Mouse (Mus musculus) testis, postnatal 10 days (tissue): ENCODE measurements around the gene Astn1.

Source experiments
- DNase-seq: peaks from one replicate; pipeline ENCODE4 v3.0.0; 2021; ENCODE audit warnings: low spot score

Astn1 gene

GRCm38 (mm10) chr1:158421451-158421850 lies 59.4 kb downstream of the Astn1 start:
- no peak for DNase-seq

GRCm38 (mm10) chr1:158422739-158423138 lies 60.7 kb downstream of the Astn1 start:
- DNase-seq, result no peak

GRCm38 (mm10) chr1:158446071-158446470 lies 84.0 kb downstream of the Astn1 start:
- DNase-seq, result no peak

- no peak for DNase-seq
These were observed 85.9 kb downstream of the Astn1 start for GRCm38 (mm10) chr1:158447956-158448355.

- no peak for DNase-seq
These were observed 90.6 kb downstream of the Astn1 start for GRCm38 (mm10) chr1:158452675-158453074.

- no peak for DNase-seq
These were observed 91.5 kb downstream of the Astn1 start for GRCm38 (mm10) chr1:158453587-158453986.

GRCm38 (mm10) chr1:158463975-158464374 lies 101.9 kb downstream of the Astn1 start:
- no peak for DNase-seq

- DNase-seq, result no peak
These were observed 103.2 kb downstream of the Astn1 start for GRCm38 (mm10) chr1:158465286-158465685.

GRCm38 (mm10) chr1:158477841-158478240 lies 115.8 kb downstream of the Astn1 start:
- no peak for DNase-seq

- no peak for DNase-seq
These were observed 118.2 kb downstream of the Astn1 start for GRCm38 (mm10) chr1:158480285-158480684.

GRCm38 (mm10) chr1:158483733-158484132 lies 121.7 kb downstream of the Astn1 start:
- DNase-seq, result no peak

GRCm38 (mm10) chr1:158489521-158490021 lies 127.5 kb downstream of the Astn1 start:
- peak; percentile 75 for DNase-seq

- DNase-seq, result no peak
These were observed 128.1 kb downstream of the Astn1 start for GRCm38 (mm10) chr1:158490175-158490574.

- no peak for DNase-seq
These were observed 131.2 kb downstream of the Astn1 start for GRCm38 (mm10) chr1:158493289-158493688.

- no peak for DNase-seq
These were observed 138.1 kb downstream of the Astn1 start for GRCm38 (mm10) chr1:158500140-158500539.

GRCm38 (mm10) chr1:158501019-158501418 lies 138.9 kb downstream of the Astn1 start:
- no peak for DNase-seq

- DNase-seq, result no peak
These were observed 145.5 kb downstream of the Astn1 start for GRCm38 (mm10) chr1:158507610-158508009.

- no peak for DNase-seq
These were observed 147.2 kb downstream of the Astn1 start for GRCm38 (mm10) chr1:158509112-158509855.

GRCm38 (mm10) chr1:158510478-158511207 lies 148.6 kb downstream of the Astn1 start:
- no peak for DNase-seq

- no peak for DNase-seq
These were observed 150.0 kb downstream of the Astn1 start for GRCm38 (mm10) chr1:158512089-158512488.

- DNase-seq, result no peak
These were observed 150.6 kb downstream of the Astn1 start for GRCm38 (mm10) chr1:158512636-158513035.

GRCm38 (mm10) chr1:158513572-158513971 lies 151.5 kb downstream of the Astn1 start:
- no peak for DNase-seq

- no peak for DNase-seq
These were observed 154.5 kb downstream of the Astn1 start for GRCm38 (mm10) chr1:158516558-158516957.
